Mouse (Mus musculus) spleen, postnatal 4 days (tissue): Measurements from ENCODE around the gene Col23a1.

Source experiments
- DNase-seq, 2 experiments: peaks; one replicate each; pipeline ENCODE4 v3.0.0; 2022; ENCODE audit warnings: low spot score in 2 of 2

Col23a1 gene

GRCm38 (mm10) chr11:51289564-51290041 is at the start of gene Col23a1:
Gene Col23a1 (plus strand): TSS chr11:51289920.
- DNase-seq, result peak; percentile 44 to 67

GRCm38 (mm10) chr11:51242897-51243296 is 46.8 kb upstream of the Col23a1 start:
- no peak for DNase-seq

GRCm38 (mm10) chr11:51257006-51257405 is 32.7 kb upstream of the Col23a1 start:
- no peak for DNase-seq

- DNase-seq, result no peak
Measured at GRCm38 (mm10) chr11:51261680-51262219, 28.0 kb upstream of the Col23a1 start, which contains the start of gene Clk4. Gene Clk4 (plus strand): TSS chr11:51261730.

- peak; percentile 99 for DNase-seq
Measured at GRCm38 (mm10) chr11:51262342-51263285, 27.1 kb upstream of the Col23a1 start, which contains the start of gene BC049762. Gene BC049762 (minus strand): TSS chr11:51263046.

- DNase-seq, result no peak
Measured at GRCm38 (mm10) chr11:51263286-51263831, 26.4 kb upstream of the Col23a1 start.

- DNase-seq, result peak in 1 of 2 experiments; percentile 19
Measured at GRCm38 (mm10) chr11:51264352-51264751, 25.4 kb upstream of the Col23a1 start.

- no peak for DNase-seq
Measured at GRCm38 (mm10) chr11:51265326-51265725, 24.4 kb upstream of the Col23a1 start.

- peak in 1 of 2 experiments; percentile 12 for DNase-seq
Measured at GRCm38 (mm10) chr11:51274418-51274817, 15.3 kb upstream of the Col23a1 start.

GRCm38 (mm10) chr11:51290066-51290955 is 591 bp downstream of the Col23a1 start:
- DNase-seq, result peak in 1 of 2 experiments; percentile 70

- no peak for DNase-seq
Measured at GRCm38 (mm10) chr11:51293956-51294530, 4.3 kb downstream of the Col23a1 start.

GRCm38 (mm10) chr11:51295742-51296141 is 6.0 kb downstream of the Col23a1 start:
- no peak for DNase-seq

- no peak for DNase-seq
Measured at GRCm38 (mm10) chr11:51298691-51299090, 9.0 kb downstream of the Col23a1 start.

GRCm38 (mm10) chr11:51302396-51302795 is 12.7 kb downstream of the Col23a1 start:
- DNase-seq, result no peak

GRCm38 (mm10) chr11:51303981-51304553 is 14.3 kb downstream of the Col23a1 start:
- DNase-seq, result no peak

GRCm38 (mm10) chr11:51308306-51308705 is 18.6 kb downstream of the Col23a1 start:
- no peak for DNase-seq

- no peak for DNase-seq
Measured at GRCm38 (mm10) chr11:51311846-51312245, 22.1 kb downstream of the Col23a1 start.

- no peak for DNase-seq
Measured at GRCm38 (mm10) chr11:51315991-51316810, 26.5 kb downstream of the Col23a1 start.

GRCm38 (mm10) chr11:51320609-51321008 is 30.9 kb downstream of the Col23a1 start:
- no peak for DNase-seq

GRCm38 (mm10) chr11:51326908-51327307 is 37.2 kb downstream of the Col23a1 start:
- no peak for DNase-seq
